Mouse (Mus musculus) lung, embryonic 16.5 days (tissue): ENCODE measurements around the gene Zfp810. TPM values are rescaled to one million over a fixed set of nuclear protein-coding genes. Genes with fewer than 3 reads are reported as not detected.

Source experiments
- ATAC-seq: fragments of 200-750 bp; cut with Nextera tagmentation; 2 replicates; pipeline ENCODE4 v1.8.0; 2017; ENCODE audit warnings: low read depth, mild to moderate bottlenecking, moderate library complexity
- H3K27ac ChIP-seq: fragments of 300-500 bp; sonication (generic); 2 replicates; pipeline ENCODE4 v1.5.1; 2014; ENCODE audit warnings: mild to moderate bottlenecking, control low read depth, low read length
- H3K27me3 ChIP-seq: fragments of 300-500 bp; sonication (generic); 2 replicates; pipeline ENCODE4 v1.6.1; 2014; ENCODE audit warnings: low read depth, low read length, mixed read lengths; ENCODE audit not compliant: control insufficient read depth, insufficient read depth
- H3K36me3 ChIP-seq: fragments of 300-500 bp; sonication (generic); 2 replicates; pipeline ENCODE4 v1.6.1; 2014; ENCODE audit warnings: low read length; ENCODE audit not compliant: control insufficient read depth, insufficient read depth
- H3K4me1 ChIP-seq: fragments of 300-500 bp; sonication (generic); replicated peaks from 2 replicates; pipeline ENCODE4 v1.6.1; 2014; ENCODE audit warnings: low read length, mixed read lengths; ENCODE audit not compliant: control insufficient read depth, insufficient read depth
- H3K4me2 ChIP-seq: fragments of 300-500 bp; sonication (generic); 2 replicates; pipeline ENCODE4 v1.6.1; 2014; ENCODE audit warnings: low read depth, low read length, control low read depth
- H3K4me3 ChIP-seq: fragments of 300-500 bp; sonication (generic); 2 replicates; pipeline ENCODE4 v1.5.1; 2014; ENCODE audit warnings: mild to moderate bottlenecking, low read length, control low read depth
- H3K9ac ChIP-seq: fragments of 300-500 bp; sonication (generic); 2 replicates; pipeline ENCODE4 v1.6.1; 2014; ENCODE audit warnings: low read length, control low read depth
- H3K9me3 ChIP-seq: fragments of 300-500 bp; sonication (generic); 2 replicates; pipeline ENCODE4 v1.6.1; 2016; ENCODE audit warnings: low read length; ENCODE audit not compliant: control insufficient read depth
- WGBS: fragments of 180-500 bp; shearing (Covaris S2); extraction: QIAGEN DNeasy Blood & Tissue Kit; methylation state at CpG from one replicate; pipeline ENCODE4 v1.1.7; 2014; 5-methylcytosine and 5-hydroxymethylcytosine counted together
- polyA plus RNA-seq: library from polyadenylated mRNA; unstranded; fragments of >200 nt; fragmentation: Nextera tagmentation; extraction: Ambion mirVana; gene quantifications from 2 replicates; pipeline ENCODE4 v1.2.1, GENCODE M21; 2015

Zfp810 gene
- 20.0 and 21.3 TPM in 2 replicates for polyA plus RNA-seq

- ATAC-seq: peak; percentile 99
- H3K4me2 ChIP-seq: peak within 1 kb of the TSS; percentile 78
- peak within 1 kb of the TSS; percentile 93 for H3K9ac ChIP-seq
- H3K4me1 ChIP-seq: peaks cover 7% of the 10 kb centered on the region; the same call in 1 of the 2 replicates
- peak within 1 kb of the TSS; percentile 82 for H3K4me3 ChIP-seq
- H3K27me3 ChIP-seq: no peaks in the 10 kb centered on the region
- WGBS: under 1% methylated on average over 48 of the region's 56 CpGs
- peak within 1 kb of the TSS; percentile 79 for H3K27ac ChIP-seq
- peaks cover 21% of the 10 kb centered on the region for H3K36me3 ChIP-seq
- H3K9me3 ChIP-seq: peaks cover 2% of the 10 kb centered on the region; the same call in 1 of the 2 replicates
Observed at GRCm38 (mm10) chr9:22307156-22307919, at the start of gene Zfp810. Gene Zfp810, minus strand, starts transcription at chr9:22307648.

GRCm38 (mm10) chr9:22355919-22356318 is 48.5 kb upstream of the Zfp810 start:
- Histone ChIP-seq H3K4me1 (no peaks in the 10 kb centered on the region), H3K9ac (no peak overlapping the region), H3K9me3 (no peaks in the 10 kb centered on the region), H3K4me2 (no peak overlapping the region), H3K27me3 (no peaks in the 10 kb centered on the region), H3K36me3 (peaks cover 49% of the 10 kb centered on the region), H3K27ac (no peak overlapping the region), H3K4me3 (no peak overlapping the region)
- 93% methylated on average over 3 of the region's 3 CpGs for WGBS
- ATAC-seq: no peak

DNA sequence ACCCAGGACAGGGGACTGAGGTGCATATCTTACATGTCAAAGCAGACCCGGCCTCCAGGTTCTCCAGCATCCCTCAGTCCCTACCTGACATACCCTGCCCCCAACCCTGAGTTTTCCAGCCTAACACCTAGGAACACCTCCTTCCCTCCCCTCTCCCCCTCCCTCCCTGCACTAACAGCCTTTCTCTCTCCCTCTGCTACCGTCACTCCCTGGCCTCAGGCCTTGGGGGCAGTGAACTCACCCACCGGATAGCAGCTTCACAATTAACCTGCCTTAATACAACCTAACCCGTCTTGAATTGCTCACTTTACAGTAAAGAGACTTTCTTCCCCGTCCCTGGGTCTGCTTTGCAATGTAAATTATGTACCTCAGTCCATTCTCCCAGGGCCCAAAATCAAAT is 46.5 kb upstream of the Zfp810 start:
- Histone ChIP-seq H3K4me1 (no peaks in the 10 kb centered on the region), H3K27me3 (no peaks in the 10 kb centered on the region), H3K36me3 (peaks cover 42% of the 10 kb centered on the region), H3K9me3 (no peaks in the 10 kb centered on the region), H3K9ac (no peak overlapping the region), H3K27ac (no peak overlapping the region), H3K4me2 (no peak overlapping the region), H3K4me3 (no peak overlapping the region)
- WGBS: 86% methylated on average over 5 of the region's 5 CpGs
- ATAC-seq: no peak

DNA sequence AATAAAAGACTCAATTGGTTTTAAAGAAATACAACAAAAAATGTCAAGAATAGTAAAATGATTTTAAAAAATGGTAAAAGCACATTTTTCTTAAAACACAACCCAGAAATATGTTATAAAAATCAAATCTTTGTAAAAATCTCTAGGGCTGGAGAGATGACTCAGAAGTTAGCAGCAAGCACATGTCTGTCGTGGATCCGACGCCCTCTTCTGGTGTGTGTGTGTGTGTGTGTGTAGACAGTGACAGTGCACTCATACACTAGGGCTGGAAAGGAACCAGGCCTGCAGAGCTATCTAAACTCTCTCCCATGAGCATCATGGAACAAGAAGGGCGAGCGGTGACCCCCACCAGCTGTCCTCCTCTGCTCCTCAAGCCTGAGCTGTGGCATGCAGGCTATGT is 46.0 kb upstream of the Zfp810 start:
- no peaks in the 10 kb centered on the region for H3K4me1 ChIP-seq
- 88% methylated on average over 5 of the region's 5 CpGs for WGBS
- H3K27me3 ChIP-seq: no peaks in the 10 kb centered on the region
- H3K9ac ChIP-seq: no peak overlapping the region
- H3K27ac ChIP-seq: no peak overlapping the region
- H3K4me2 ChIP-seq: no peak overlapping the region
- no peak for ATAC-seq
- H3K4me3 ChIP-seq: no peak overlapping the region
- H3K9me3 ChIP-seq: no peaks in the 10 kb centered on the region
- peaks cover 40% of the 10 kb centered on the region for H3K36me3 ChIP-seq

- no peak overlapping the region for H3K9ac ChIP-seq
- no peak overlapping the region for H3K4me2 ChIP-seq
- no peaks in the 10 kb centered on the region for H3K27me3 ChIP-seq
- H3K4me3 ChIP-seq: no peak overlapping the region
- H3K9me3 ChIP-seq: no peaks in the 10 kb centered on the region; the same call in 1 of the 2 replicates
- ATAC-seq: no peak
- H3K27ac ChIP-seq: no peak overlapping the region
- no peaks in the 10 kb centered on the region for H3K4me1 ChIP-seq
- peaks cover 48% of the 10 kb centered on the region for H3K36me3 ChIP-seq
- WGBS: 69% methylated on average over 1 of the region's 1 CpGs
Observed at GRCm38 (mm10) chr9:22340331-22340730, 32.9 kb upstream of the Zfp810 start.

DNA sequence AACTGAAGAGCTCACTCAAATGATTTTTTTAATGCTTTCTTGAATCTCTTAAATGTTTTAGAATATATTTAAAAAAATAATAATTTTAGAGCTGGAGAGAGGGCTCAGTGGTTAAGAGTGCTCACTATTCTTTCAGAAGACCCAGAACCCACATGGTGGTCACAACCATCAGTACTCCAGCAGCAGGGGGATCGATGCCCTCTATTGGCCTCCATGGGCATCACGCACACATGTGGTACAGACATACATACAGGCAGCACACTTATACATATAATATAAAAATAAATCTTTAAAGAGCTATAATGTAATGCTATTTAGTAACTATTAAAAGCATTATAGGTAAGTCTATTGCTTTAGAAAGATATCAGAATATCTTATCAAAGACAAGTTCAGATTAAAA is 29.8 kb upstream of the Zfp810 start:
- Histone ChIP-seq H3K4me3 (no peak overlapping the region), H3K4me1 (no peaks in the 10 kb centered on the region), H3K27ac (no peak overlapping the region), H3K36me3 (peaks cover 57% of the 10 kb centered on the region), H3K9me3 (no peaks in the 10 kb centered on the region; the same call in 1 of the 2 replicates), H3K4me2 (no peak overlapping the region), H3K27me3 (no peaks in the 10 kb centered on the region), H3K9ac (no peak overlapping the region)
- WGBS: 96% methylated on average over 2 of the region's 2 CpGs
- no peak for ATAC-seq

GRCm38 (mm10) chr9:22327475-22328387 is 20.3 kb upstream of the Zfp810 start:
- Histone ChIP-seq H3K36me3 (peaks cover 8% of the 10 kb centered on the region), H3K27me3 (no peaks in the 10 kb centered on the region), H3K4me2 (peak overlapping the region; percentile 95), H3K9ac (peak overlapping the region; percentile 73), H3K9me3 (no peaks in the 10 kb centered on the region), H3K27ac (peak overlapping the region; percentile 96), H3K4me3 (peak overlapping the region; percentile 60), H3K4me1 (peaks cover 11% of the 10 kb centered on the region)
- ATAC-seq: peak; percentile 93
- WGBS: under 1% methylated on average over 32 of the region's 32 CpGs

DNA sequence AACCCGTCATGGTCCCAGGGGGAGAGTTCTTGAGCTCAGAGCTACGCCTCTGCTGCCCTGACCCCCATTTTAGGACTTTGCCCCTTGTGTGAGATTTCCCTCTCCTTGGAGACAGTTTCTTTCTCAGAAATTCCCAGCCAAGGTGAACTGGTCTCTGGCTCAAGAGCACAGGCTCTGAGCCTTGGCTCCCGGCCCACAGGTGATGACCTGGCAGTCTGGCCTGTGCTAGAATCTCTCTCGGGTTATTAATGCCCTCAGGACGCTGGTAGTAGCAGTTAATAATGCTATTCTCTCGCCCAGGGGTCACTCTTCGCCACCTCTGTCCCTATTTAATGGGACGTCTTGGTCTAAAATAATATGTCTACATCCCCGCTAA is 19.6 kb upstream of the Zfp810 start:
- peak overlapping the region; percentile 96 for H3K27ac ChIP-seq
- peaks cover 4% of the 10 kb centered on the region; the same call in 1 of the 2 replicates for H3K36me3 ChIP-seq
- peak overlapping the region; percentile 73 for H3K9ac ChIP-seq
- H3K27me3 ChIP-seq: no peaks in the 10 kb centered on the region
- H3K4me3 ChIP-seq: peak overlapping the region; percentile 60
- 16% methylated on average over 9 of the region's 9 CpGs for WGBS
- peak; percentile 41 for ATAC-seq
- no peaks in the 10 kb centered on the region for H3K9me3 ChIP-seq
- H3K4me2 ChIP-seq: peak overlapping the region; percentile 95
- H3K4me1 ChIP-seq: peaks cover 11% of the 10 kb centered on the region

GRCm38 (mm10) chr9:22324579-22324978 is 17.1 kb upstream of the Zfp810 start:
- H3K27ac ChIP-seq: no peak overlapping the region
- no peaks in the 10 kb centered on the region for H3K36me3 ChIP-seq
- H3K4me3 ChIP-seq: no peak overlapping the region
- no peaks in the 10 kb centered on the region for H3K9me3 ChIP-seq
- 100% methylated on average over 1 of the region's 1 CpGs for WGBS
- no peak for ATAC-seq
- no peak overlapping the region for H3K4me2 ChIP-seq
- H3K27me3 ChIP-seq: no peaks in the 10 kb centered on the region
- no peak overlapping the region for H3K9ac ChIP-seq
- H3K4me1 ChIP-seq: peaks cover 11% of the 10 kb centered on the region
